Mouse (Mus musculus) CH12.LX (cell line): ENCODE results near the gene Il16.

Experiments used
- CTCF ChIP-seq, 2 experiments: IDR thresholded peaks in 1 of 2; conservative IDR thresholded peaks in 1 of 2; 2 replicates each; pipeline ENCODE4 v1.5.1; 2011 to 2012; ENCODE audit warnings: low read depth in 2 of 2, low read length in 2 of 2, improper control_type of control experiment in 1 of 2, inconsistent platforms in 1 of 2, mild to moderate bottlenecking in 1 of 2, moderate library complexity in 1 of 2
- EP300 ChIP-seq: IDR thresholded peaks from 2 replicates; pipeline ENCODE4 v1.6.1; 2011; ENCODE audit warnings: low read length, improper control_type of control experiment
- ETS1 ChIP-seq: conservative IDR thresholded peaks from 2 replicates; pipeline ENCODE4 v1.6.1; 2012; ENCODE audit warnings: low read depth, mild to moderate bottlenecking, inconsistent platforms, low read length, improper control_type of control experiment, moderate library complexity
- POLR2A ChIP-seq: IDR thresholded peaks from 2 replicates; pipeline ENCODE4 v1.6.1; 2011; ENCODE audit warnings: low read depth, mild to moderate bottlenecking, improper control_type of control experiment, low read length

GRCm38 (mm10) chr7:83732781-83733180, 12.7 kb downstream of the Il16 start:
- TF ChIP-seq EP300 (no peak), CTCF (conservative IDR thresholded peaks at IDR 0.05 in 1 of 2, IDR thresholded peaks at IDR 0.05 in 1 of 2; ENCODE audit: low read depth in 2 of 2, low read length in 2 of 2) (no peak), POLR2A (no peak), ETS1 (no peak)
